Mouse (Mus musculus): ENCODE data around the gene Hid1.

- TF ChIP-seq CTCF (IDR thresholded peaks at IDR 0.05; ENCODE audit: control insufficient read depth, insufficient read depth, insufficient read length) (no peak), MYOG (IDR thresholded peaks at IDR 0.05; ENCODE audit: control insufficient read depth, extremely low read depth, insufficient read length) (no peak)
These were observed 38.2 kb downstream of the Hid1 start for GRCm38 (mm10) chr11:115329339-115329738.

Data from C2C12 (cell line).